In genomic region chr10:99271016-99271415, GRCm38 (mm10) we compare ENCODE assay signal across 12 mouse cellular contexts. TPM values are rescaled to one million over a fixed set of nuclear protein-coding genes. Genes with fewer than 3 reads are reported as not detected.
A peak's percentile ranks its signal among the peaks of the same experiment; 100 is the strongest.
DNase-seq lines count a peak whose midpoint lies in the region; ATAC-seq and TF ChIP-seq lines count a peak whose summit lies in the region.
"Had no signal": no experiment of that assay in that cellular context is flagged by ENCODE, and none has a peak within 500 bp of the region (broad histone marks: within the 10 kb centered on the region; RNA-seq: fewer than 3 reads in every experiment).

No protein-coding gene starts in this region.

- no peak overlapping the region for H3K4me3 ChIP-seq in forebrain, embryonic 10.5 days
- H3K4me3 ChIP-seq in forebrain, embryonic 11.5 days (ENCODE audit: low read depth, low read length): no peak overlapping the region
- H3K4me3 ChIP-seq in lung, postnatal 0 days (ENCODE audit: low read depth, low read length): no peak overlapping the region
- no peak overlapping the region for H3K4me3 ChIP-seq in limb, embryonic 11.5 days (ENCODE audit: low read depth, low read length)
- H3K4me3 ChIP-seq: erythroblast, embryonic 14.5 days; heart, embryonic 12.5 days; hindbrain, embryonic 15.5 days; megakaryocyte, embryonic 14.5 days had no signal

- peaks cover 53% of the 10 kb centered on the region for H3K4me1 ChIP-seq in forebrain, embryonic 10.5 days
- H3K4me1 ChIP-seq in forebrain, embryonic 11.5 days (replicated peaks; ENCODE audit: control insufficient read depth, insufficient read depth, low read length): peaks cover 14% of the 10 kb centered on the region
- peaks cover 21% of the 10 kb centered on the region; the same call in 1 of the 2 replicates for H3K4me1 ChIP-seq in lung, postnatal 0 days (ENCODE audit: insufficient read depth, low read depth, low read length)
- H3K4me1 ChIP-seq in limb, embryonic 11.5 days (ENCODE audit: control insufficient read depth, insufficient read depth, low read length): peaks cover 27% of the 10 kb centered on the region

- H3K9me3 ChIP-seq in forebrain, embryonic 10.5 days: no peaks in the 10 kb centered on the region
- no peaks in the 10 kb centered on the region for H3K9me3 ChIP-seq in forebrain, embryonic 11.5 days (ENCODE audit: control insufficient read depth, low read length)
- H3K9me3 ChIP-seq in lung, postnatal 0 days (ENCODE audit: low read length): no peaks in the 10 kb centered on the region
- no peaks in the 10 kb centered on the region for H3K9me3 ChIP-seq in limb, embryonic 11.5 days (ENCODE audit: control insufficient read depth, low read length)
- H3K9me3 ChIP-seq: heart, embryonic 12.5 days; hindbrain, embryonic 15.5 days; megakaryocyte, embryonic 14.5 days had no signal

- peaks cover 18% of the 10 kb centered on the region for H3K36me3 ChIP-seq in forebrain, embryonic 10.5 days (replicated peaks)
- no peaks in the 10 kb centered on the region for H3K36me3 ChIP-seq in forebrain, embryonic 11.5 days (ENCODE audit: control insufficient read depth, insufficient read depth, low read length)
- H3K36me3 ChIP-seq in lung, postnatal 0 days (ENCODE audit: insufficient read depth, low read length): no peaks in the 10 kb centered on the region
- no peaks in the 10 kb centered on the region for H3K36me3 ChIP-seq in limb, embryonic 11.5 days (ENCODE audit: control insufficient read depth, insufficient read depth, low read length)
- H3K36me3 ChIP-seq: hindbrain, embryonic 15.5 days had no signal

- H3K9ac ChIP-seq in forebrain, embryonic 11.5 days (ENCODE audit: low read length): no peak overlapping the region
- no peak overlapping the region for H3K9ac ChIP-seq in lung, postnatal 0 days (replicated peaks; ENCODE audit: low read depth)
- H3K9ac ChIP-seq in limb, embryonic 11.5 days (ENCODE audit: low read length): no peak overlapping the region
- H3K9ac ChIP-seq: heart, embryonic 12.5 days; hindbrain, embryonic 15.5 days had no signal

- no peak overlapping the region for H3K4me2 ChIP-seq in forebrain, embryonic 11.5 days (ENCODE audit: low read depth, low read length, severe bottlenecking)
- no peak overlapping the region for H3K4me2 ChIP-seq in lung, postnatal 0 days (replicated peaks; ENCODE audit: low read depth, low read length)
- no peak overlapping the region for H3K4me2 ChIP-seq in limb, embryonic 11.5 days (ENCODE audit: low read depth, severe bottlenecking)
- H3K4me2 ChIP-seq: heart, embryonic 12.5 days; hindbrain, embryonic 15.5 days had no signal

- TF ChIP-seq EP300 in lung, postnatal 0 days (IDR thresholded peaks at IDR 0.05): no peak

- peaks cover 19% of the 10 kb centered on the region for H3K27me3 ChIP-seq in forebrain, embryonic 10.5 days (ENCODE audit: poor library complexity, severe bottlenecking)
- H3K27me3 ChIP-seq in forebrain, embryonic 11.5 days (ENCODE audit: control insufficient read depth, insufficient read depth, low read length): no peaks in the 10 kb centered on the region
- H3K27me3 ChIP-seq in lung, postnatal 0 days (replicated peaks; ENCODE audit: insufficient read depth, low read length): no peaks in the 10 kb centered on the region
- H3K27me3 ChIP-seq in limb, embryonic 11.5 days (ENCODE audit: control insufficient read depth, insufficient read depth, low read length): no peaks in the 10 kb centered on the region
- H3K27me3 ChIP-seq: heart, embryonic 12.5 days; megakaryocyte, embryonic 14.5 days had no signal

- H3K27ac ChIP-seq in forebrain, embryonic 10.5 days: peak overlapping the region; percentile 98
- H3K27ac ChIP-seq in forebrain, embryonic 11.5 days (ENCODE audit: low read depth, low read length): no peak overlapping the region
- peak overlapping the region; percentile 69; the same call in 1 of the 2 replicates for H3K27ac ChIP-seq in lung, postnatal 0 days (ENCODE audit: low read length)
- peak overlapping the region; percentile 52; the same call in 1 of the 2 replicates for H3K27ac ChIP-seq in limb, embryonic 11.5 days (replicated peaks; ENCODE audit: low read depth, low read length)
- H3K27ac ChIP-seq: hindbrain, embryonic 15.5 days had no signal

- TF ChIP-seq CTCF in lung, postnatal 0 days (IDR thresholded peaks at IDR 0.05): no peak

- no peak for ATAC-seq in forebrain, embryonic 11.5 days (replicated peaks; ENCODE audit: low FRiP score)
- ATAC-seq in lung, postnatal 0 days: no peak
- ATAC-seq in limb, embryonic 11.5 days (ENCODE audit: insufficient number of reproducible peaks, low FRiP score, low TSS enrichment, low read depth): no peak

- WGBS in forebrain, embryonic 10.5 days: 78% methylated on average over 11 of the region's 11 CpGs
- 86% methylated on average over 11 of the region's 11 CpGs for WGBS in forebrain, embryonic 11.5 days
- WGBS in lung, postnatal 0 days: 55% methylated on average over 11 of the region's 11 CpGs
- whole genome bisulfite sequencing in limb, embryonic 11.5 days: 67% methylated on average over 11 of the region's 11 CpGs

- intact Hi-C loops in left cerebral cortex, postnatal 14 days (cut with DNase I): no loop called here

- no peak for DNase-seq in forebrain, embryonic 10.5 days (ENCODE audit: extremely low spot score, low spot score)
- no peak for DNase-seq in forebrain, embryonic 11.5 days (ENCODE audit: low spot score)
- DNase-seq in lung, postnatal 0 days (ENCODE audit: low spot score): peak; percentile 23
- DNase-seq in lung, postnatal 25 days (ENCODE audit: low spot score): no peak
- DNase-seq in limb, embryonic 11.5 days (ENCODE audit: low spot score): no peak
- no peak for DNase-seq in left cerebral cortex, postnatal 14 days (ENCODE audit: low spot score in 2 of 2)
- DNase-seq in embryo, embryonic 10.5 days (ENCODE audit: low spot score): no peak
- no peak for DNase-seq in layer of hippocampus, adult 11-12 months (ENCODE audit: low spot score)

RNA-seq across cellular contexts. Expression of gene Dusp6, which starts 8.0 kb away (rescaled TPM):
- polyA plus RNA-seq in forebrain, embryonic 10.5 days (2016; fragmentation: Nextera tagmentation; extraction: Ambion mirVana): 97.6 and 116 TPM in 2 replicates
- 57.7 and 63.1 TPM in 2 replicates for polyA plus RNA-seq in forebrain, embryonic 11.5 days (2014; fragmentation: Nextera tagmentation; extraction: Ambion mirVana)
- polyA plus RNA-seq in lung, postnatal 0 days (2015; fragmentation: Nextera tagmentation; extraction: Ambion mirVana): 49.7 and 63.2 TPM in 2 replicates
- polyA plus RNA-seq in limb, embryonic 11.5 days (2014; fragmentation: Nextera tagmentation; extraction: Ambion mirVana): 187 and 207 TPM in 2 replicates
- total RNA-seq in left cerebral cortex, postnatal 14 days (2021): 100 to 1,000 TPM in 1 of 2 experiments, 10 to 100 TPM in 1; 88.7 to 113 TPM
